Mouse (Mus musculus): ENCODE data around the gene Fbxl4. TPM values are rescaled to one million over a fixed set of nuclear protein-coding genes. Genes with fewer than 3 reads are reported as not detected.

Gene Fbxl4
- 1 to 10 TPM in 1 of 2 experiments, under 1 TPM in 1; 0.29 to 6.8 TPM for polyA plus RNA-seq (2012; fragmentation: generic; extraction: Trizol)

GRCm38 (mm10) chr4:22357266-22357930 is at the start of gene Fbxl4:
Gene Fbxl4 (plus strand): TSS chr4:22357543.

Other genes starting within 250 kb of the Fbxl4 start
- gene Pou3f2, start 130.8 kb downstream of the Fbxl4 start, polyA plus RNA-seq (2012; fragmentation: generic; extraction: Trizol), result not detected

Data from C3H10T1/2 (cell line).